Mouse (Mus musculus): ENCODE measurements around the gene Bub1b. TPM values are rescaled to one million over a fixed set of nuclear protein-coding genes. Genes with fewer than 3 reads are reported as not detected.
A peak's percentile ranks its signal among the peaks of the same experiment; 100 is the strongest.

Gene Bub1b
- polyA plus RNA-seq, 1 experiment = 1.9 TPM

- Histone ChIP-seq H3K27me3 (ENCODE audit: control insufficient read depth) (peaks cover 16% of the 10 kb centered on the region), H3K36me3 (ENCODE audit: control insufficient read depth) (no peaks in the 10 kb centered on the region; the same call in 1 of the 2 replicates), H3K9me3 (ENCODE audit: control insufficient read depth, low read length) (no peaks in the 10 kb centered on the region), H3K4me1 (ENCODE audit: control insufficient read depth) (peaks cover 29% of the 10 kb centered on the region), H3K4me3 (replicated peaks) (no peak overlapping the region)
- TF ChIP-seq GATA1 (IDR thresholded peaks at IDR 0.05; ENCODE audit: low read length) (no peak), TAL1 (IDR thresholded peaks at IDR 0.05; ENCODE audit: low read length) (no peak)
These were observed 71.2 kb downstream of the Bub1b start for GRCm38 (mm10) chr2:118669245-118669644.

GRCm38 (mm10) chr2:118669785-118670184, 71.8 kb downstream of the Bub1b start:
- H3K36me3 ChIP-seq (ENCODE audit: control insufficient read depth) = no peaks in the 10 kb centered on the region; the same call in 1 of the 2 replicates
- no peaks in the 10 kb centered on the region for H3K9me3 ChIP-seq (ENCODE audit: control insufficient read depth, low read length)
- H3K4me3 ChIP-seq (replicated peaks) = no peak overlapping the region
- TF ChIP-seq TAL1 (IDR thresholded peaks at IDR 0.05; ENCODE audit: low read length) = no peak
- no peak for TF ChIP-seq GATA1 (IDR thresholded peaks at IDR 0.05; ENCODE audit: low read length)
- peaks cover 28% of the 10 kb centered on the region for H3K4me1 ChIP-seq (ENCODE audit: control insufficient read depth)
- H3K27me3 ChIP-seq (ENCODE audit: control insufficient read depth) = peaks cover 21% of the 10 kb centered on the region

GRCm38 (mm10) chr2:118671728-118672127, 73.7 kb downstream of the Bub1b start:
- Histone ChIP-seq H3K4me3 (replicated peaks) (no peak overlapping the region), H3K4me1 (ENCODE audit: control insufficient read depth) (peaks cover 18% of the 10 kb centered on the region), H3K36me3 (ENCODE audit: control insufficient read depth) (no peaks in the 10 kb centered on the region), H3K9me3 (ENCODE audit: control insufficient read depth, low read length) (peaks cover 2% of the 10 kb centered on the region; the same call in 1 of the 2 replicates), H3K27me3 (ENCODE audit: control insufficient read depth) (peaks cover 41% of the 10 kb centered on the region)
- TF ChIP-seq GATA1 (IDR thresholded peaks at IDR 0.05; ENCODE audit: low read length) (no peak), TAL1 (IDR thresholded peaks at IDR 0.05; ENCODE audit: low read length) (no peak)

- TF ChIP-seq GATA1 (IDR thresholded peaks at IDR 0.05; ENCODE audit: low read length) (no peak), TAL1 (IDR thresholded peaks at IDR 0.05; ENCODE audit: low read length) (no peak)
- Histone ChIP-seq H3K4me1 (ENCODE audit: control insufficient read depth) (peaks cover 29% of the 10 kb centered on the region), H3K36me3 (ENCODE audit: control insufficient read depth) (no peaks in the 10 kb centered on the region), H3K4me3 (replicated peaks) (no peak overlapping the region), H3K9me3 (ENCODE audit: control insufficient read depth, low read length) (peaks cover 3% of the 10 kb centered on the region; the same call in 1 of the 2 replicates), H3K27me3 (ENCODE audit: control insufficient read depth) (peaks cover 61% of the 10 kb centered on the region)
These were observed 75.9 kb downstream of the Bub1b start for GRCm38 (mm10) chr2:118673686-118674465.

GRCm38 (mm10) chr2:118674500-118674899, 76.5 kb downstream of the Bub1b start:
- Histone ChIP-seq H3K27me3 (ENCODE audit: control insufficient read depth) (peaks cover 61% of the 10 kb centered on the region), H3K4me1 (ENCODE audit: control insufficient read depth) (peaks cover 29% of the 10 kb centered on the region), H3K4me3 (replicated peaks) (no peak overlapping the region), H3K36me3 (ENCODE audit: control insufficient read depth) (no peaks in the 10 kb centered on the region), H3K9me3 (ENCODE audit: control insufficient read depth, low read length) (peaks cover 3% of the 10 kb centered on the region; the same call in 1 of the 2 replicates)
- TF ChIP-seq TAL1 (IDR thresholded peaks at IDR 0.05; ENCODE audit: low read length) (no peak), GATA1 (IDR thresholded peaks at IDR 0.05; ENCODE audit: low read length) (no peak)

GRCm38 (mm10) chr2:118676839-118677741, 79.1 kb downstream of the Bub1b start:
- H3K27me3 ChIP-seq (ENCODE audit: control insufficient read depth) = peaks cover 61% of the 10 kb centered on the region
- peaks cover 3% of the 10 kb centered on the region; the same call in 1 of the 2 replicates for H3K9me3 ChIP-seq (ENCODE audit: control insufficient read depth, low read length)
- TF ChIP-seq TAL1 (IDR thresholded peaks at IDR 0.05; ENCODE audit: low read length) = no peak
- no peak for TF ChIP-seq GATA1 (IDR thresholded peaks at IDR 0.05; ENCODE audit: low read length)
- H3K4me1 ChIP-seq (ENCODE audit: control insufficient read depth) = peaks cover 26% of the 10 kb centered on the region
- no peaks in the 10 kb centered on the region for H3K36me3 ChIP-seq (ENCODE audit: control insufficient read depth)
- H3K4me3 ChIP-seq (replicated peaks) = peak overlapping the region; percentile 59

- peak overlapping the region; percentile 59 for H3K4me3 ChIP-seq (replicated peaks)
- H3K36me3 ChIP-seq (ENCODE audit: control insufficient read depth) = no peaks in the 10 kb centered on the region
- H3K4me1 ChIP-seq (ENCODE audit: control insufficient read depth) = peaks cover 33% of the 10 kb centered on the region
- TF ChIP-seq TAL1 (IDR thresholded peaks at IDR 0.05; ENCODE audit: low read length) (no peak), GATA1 (IDR thresholded peaks at IDR 0.05; ENCODE audit: low read length) (no peak)
- H3K27me3 ChIP-seq (ENCODE audit: control insufficient read depth) = peaks cover 60% of the 10 kb centered on the region
- H3K9me3 ChIP-seq (ENCODE audit: control insufficient read depth, low read length) = peaks cover 3% of the 10 kb centered on the region; the same call in 1 of the 2 replicates
These were observed 79.8 kb downstream of the Bub1b start for GRCm38 (mm10) chr2:118677817-118678216.

- Histone ChIP-seq H3K4me1 (ENCODE audit: control insufficient read depth) (peaks cover 33% of the 10 kb centered on the region), H3K36me3 (ENCODE audit: control insufficient read depth) (no peaks in the 10 kb centered on the region), H3K9me3 (ENCODE audit: control insufficient read depth, low read length) (peaks cover 3% of the 10 kb centered on the region; the same call in 1 of the 2 replicates), H3K4me3 (replicated peaks) (no peak overlapping the region), H3K27me3 (ENCODE audit: control insufficient read depth) (peaks cover 45% of the 10 kb centered on the region)
- TF ChIP-seq TAL1 (IDR thresholded peaks at IDR 0.05; ENCODE audit: low read length) = no peak
- no peak for TF ChIP-seq GATA1 (IDR thresholded peaks at IDR 0.05; ENCODE audit: low read length)
These were observed 81.6 kb downstream of the Bub1b start for GRCm38 (mm10) chr2:118679577-118679976.

- Histone ChIP-seq H3K9me3 (ENCODE audit: control insufficient read depth, low read length) (peaks cover 3% of the 10 kb centered on the region; the same call in 1 of the 2 replicates), H3K4me3 (replicated peaks) (no peak overlapping the region), H3K27me3 (ENCODE audit: control insufficient read depth) (peaks cover 32% of the 10 kb centered on the region), H3K36me3 (ENCODE audit: control insufficient read depth) (no peaks in the 10 kb centered on the region), H3K4me1 (ENCODE audit: control insufficient read depth) (peaks cover 32% of the 10 kb centered on the region)
- TF ChIP-seq TAL1 (IDR thresholded peaks at IDR 0.05; ENCODE audit: low read length) (no peak), GATA1 (IDR thresholded peaks at IDR 0.05; ENCODE audit: low read length) (no peak)
These were observed 82.9 kb downstream of the Bub1b start for GRCm38 (mm10) chr2:118680926-118681325.

Measured in erythroblast, embryonic 14.5 days (primary cell).